Mouse (Mus musculus) ES-E14 (cell line): ENCODE data around the gene Cacng5. TPM values are rescaled to one million over a fixed set of nuclear protein-coding genes. Genes with fewer than 3 reads are reported as not detected.

ENCODE experiments used
- DNase-seq: peaks from one replicate; pipeline ENCODE4 v3.0.0-alpha.2; 2013; ENCODE audit warnings: low read depth, low spot score
- H3K27ac ChIP-seq: 2 replicates; pipeline ENCODE4 v1.5.1; 2012; ENCODE audit warnings: low read depth, mild to moderate bottlenecking, low read length, moderate library complexity, mixed read lengths; ENCODE audit not compliant: poor library complexity, insufficient read depth, severe bottlenecking
- H3K36me3 ChIP-seq: 2 replicates; pipeline ENCODE4 v1.6.1; 2012; ENCODE audit warnings: mild to moderate bottlenecking, low read length, moderate library complexity, mixed read lengths; ENCODE audit not compliant: control insufficient read depth, poor library complexity, insufficient read depth, severe bottlenecking
- H3K4me1 ChIP-seq, 2 experiments: fragments of 150-350 bp in 1 of 2; sonication (generic) in 1 of 2; 2 replicates each; pipeline ENCODE4 v1.6.1; 2012; ENCODE audit warnings: low read length in 2 of 2, mild to moderate bottlenecking in 1 of 2, mixed read lengths in 1 of 2; ENCODE audit not compliant: control insufficient read depth in 2 of 2, insufficient read depth in 2 of 2, poor library complexity in 1 of 2
- H3K4me3 ChIP-seq, 2 experiments: fragments of 150-350 bp in 1 of 2; sonication (generic) in 1 of 2; 2 replicates each; pipeline ENCODE4 v1.5.1; 2012; ENCODE audit warnings: low read length in 2 of 2, low read depth in 1 of 2, mild to moderate bottlenecking in 1 of 2, mixed read lengths in 1 of 2; ENCODE audit not compliant: insufficient read depth in 1 of 2, poor library complexity in 1 of 2, severe bottlenecking in 1 of 2
- H3K9ac ChIP-seq: 2 replicates; pipeline ENCODE4 v1.6.1; 2012; ENCODE audit warnings: low read depth, mild to moderate bottlenecking, low read length, mixed read lengths; ENCODE audit not compliant: poor library complexity, insufficient read depth, severe bottlenecking
- H3K9me3 ChIP-seq: fragments of 150-350 bp; sonication (generic); 2 replicates; pipeline ENCODE4 v1.6.1; 2012; ENCODE audit warnings: low read depth, mild to moderate bottlenecking, low read length; ENCODE audit not compliant: control insufficient read depth, insufficient read depth
- CHD2 ChIP-seq: IDR thresholded peaks from 2 replicates; pipeline ENCODE4 v1.6.1; 2014; ENCODE audit warnings: mild to moderate bottlenecking, low read depth, low read length, inconsistent platforms
- HCFC1 ChIP-seq: IDR thresholded peaks from 2 replicates; pipeline ENCODE4 v1.6.1; 2012; ENCODE audit warnings: low read length, inconsistent platforms, borderline replicate concordance; ENCODE audit not compliant: insufficient read depth
- MAFK ChIP-seq: IDR thresholded peaks from 2 replicates; pipeline ENCODE4 v1.6.1; 2014; ENCODE audit warnings: mild to moderate bottlenecking, low read depth, low read length, inconsistent platforms; ENCODE audit not compliant: insufficient read depth
- ZC3H11A ChIP-seq: IDR thresholded peaks from 2 replicates; pipeline ENCODE4 v1.6.1; 2012; ENCODE audit warnings: low read depth, mild to moderate bottlenecking, inconsistent platforms, low read length, borderline replicate concordance
- ZNF384 ChIP-seq: IDR thresholded peaks from 2 replicates; pipeline ENCODE4 v1.6.1; 2012; ENCODE audit warnings: low read depth, low read length, inconsistent platforms
- in situ Hi-C, 2 experiments: fragments of 600-800 bp; cut with MboI; formaldehyde crosslinking; loops; one replicate each; pipeline ENCODE4 v1.15.1; 2025; ENCODE audit warnings: low sequenced_read_pairs in 2 of 2, inconsistent platforms in 1 of 2; ENCODE audit not compliant: unreplicated experiment in 2 of 2
- total RNA-seq: library from RNA; depleted of rRNA; stranded (reverse); fragments of 300-350 nt; gene quantifications from 2 replicates; pipeline ENCODE4 v1.2.3, GENCODE M21; 2012

The Cacng5 gene
- total RNA-seq, 1 experiment, result 0.40 TPM

- Histone ChIP-seq H3K4me1 (peaks cover 2 to 14% of the 10 kb centered on the region in 2 experiments; a peak in 3 of 4 replicates), H3K9ac (peak overlapping the region; percentile 61; the same call in 1 of the 2 replicates), H3K9me3 (no peaks in the 10 kb centered on the region), H3K27ac (no peak overlapping the region; the same call in 1 of the 2 replicates), H3K36me3 (no peaks in the 10 kb centered on the region), H3K4me3 (peak overlapping the region; percentile 11 to 53; a peak in 3 of 4 replicates)
- in situ Hi-C loops, result no loop called here
- no peak for TF ChIP-seq ZNF384
- no peak for TF ChIP-seq HCFC1
- no peak for DNase-seq
Measured at GRCm38 (mm10) chr11:107931721-107932120, 16.9 kb upstream of the Cacng5 start.

- Histone ChIP-seq H3K4me1 (peaks cover 2 to 14% of the 10 kb centered on the region in 2 experiments; a peak in 3 of 4 replicates), H3K36me3 (no peaks in the 10 kb centered on the region), H3K9ac (peak overlapping the region; percentile 61; the same call in 1 of the 2 replicates), H3K27ac (no peak overlapping the region; the same call in 1 of the 2 replicates), H3K4me3 (peak overlapping the region; percentile 29 to 53), H3K9me3 (no peaks in the 10 kb centered on the region)
- no peak for TF ChIP-seq MAFK
- no peak for TF ChIP-seq ZC3H11A
- no peak for TF ChIP-seq CHD2
- TF ChIP-seq ZNF384, result no peak
- TF ChIP-seq HCFC1, result no peak
- in situ Hi-C loops, result no loop called here
- DNase-seq, result peak; percentile 71
Measured at GRCm38 (mm10) chr11:107931288-107931687, 16.4 kb upstream of the Cacng5 start.

GRCm38 (mm10) chr11:107929712-107930111, 14.9 kb upstream of the Cacng5 start:
- TF ChIP-seq MAFK (no peak), HCFC1 (no peak), ZC3H11A (no peak), CHD2 (no peak), ZNF384 (no peak)
- DNase-seq, result no peak
- Histone ChIP-seq H3K4me3 (no peak overlapping the region), H3K36me3 (no peaks in the 10 kb centered on the region), H3K9ac (no peak overlapping the region), H3K27ac (no peak overlapping the region), H3K9me3 (no peaks in the 10 kb centered on the region), H3K4me1 (peaks cover 2 to 14% of the 10 kb centered on the region in 2 experiments; a peak in 3 of 4 replicates)
- in situ Hi-C loops, result no loop called here

- no peak overlapping the region for H3K4me3 ChIP-seq
- H3K9me3 ChIP-seq, result no peaks in the 10 kb centered on the region
- TF ChIP-seq ZNF384, result no peak
- TF ChIP-seq ZC3H11A, result no peak
- TF ChIP-seq MAFK, result no peak
- no peak for TF ChIP-seq CHD2
- TF ChIP-seq HCFC1, result no peak
- no peak overlapping the region for H3K27ac ChIP-seq
- in situ Hi-C loops, result no loop called here
- no peak for DNase-seq
- no peaks in the 10 kb centered on the region for H3K36me3 ChIP-seq
- peaks cover 0 to 3% of the 10 kb centered on the region in 2 experiments; a peak in 1 of 4 replicates for H3K4me1 ChIP-seq
- H3K9ac ChIP-seq, result no peak overlapping the region
Measured at GRCm38 (mm10) chr11:107919852-107920508, 5.1 kb upstream of the Cacng5 start.
